Mouse (Mus musculus) c-Kit-positive CD71-positive TER-119-negative erythroid progenitor cells, embryonic 14.5 days (primary cell): ENCODE results near the gene Taar7f.
A peak's percentile ranks its signal among the peaks of the same experiment; 100 is the strongest.
"Not testable (repeated sequence)": the region's sequence is repeated elsewhere in the genome, so short reads cannot be mapped to it uniquely, and the experiment has no call there.

Experiments
- DNase-seq: peaks from one replicate; pipeline ENCODE4 v3.0.0-alpha.2; 2013; ENCODE audit warnings: low read depth

Taar7f gene

GRCm38 (mm10) chr10:24049210-24049609, at the start of gene Taar7f:
Gene Taar7f, plus strand, starts transcription at chr10:24049510.
- DNase-seq: no peak

GRCm38 (mm10) chr10:23999639-24000038, 49.7 kb upstream of the Taar7f start, which contains the start of gene Taar7b:
Gene Taar7b, plus strand, starts transcription at chr10:23999939.
- DNase-seq: no peak

DNA sequence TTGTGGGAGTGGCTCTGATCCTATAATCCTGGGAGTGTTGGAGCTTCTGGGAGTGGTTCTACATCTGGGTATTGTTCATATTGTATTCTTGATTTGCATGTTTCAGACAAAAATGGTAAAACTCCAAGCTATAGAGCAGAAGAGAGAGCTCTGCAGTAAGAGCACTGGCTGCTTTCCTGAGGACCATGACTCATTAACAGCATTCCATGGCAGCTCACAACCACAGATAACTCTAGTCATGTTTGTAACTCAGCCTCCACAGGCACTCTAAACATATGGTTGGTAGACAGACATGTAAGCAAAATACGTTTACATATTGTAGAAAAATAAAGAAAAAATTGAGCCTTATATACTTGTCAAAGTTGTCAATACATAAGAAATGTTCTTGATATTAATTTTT, 42.9 kb upstream of the Taar7f start:
- no peak for DNase-seq

DNA sequence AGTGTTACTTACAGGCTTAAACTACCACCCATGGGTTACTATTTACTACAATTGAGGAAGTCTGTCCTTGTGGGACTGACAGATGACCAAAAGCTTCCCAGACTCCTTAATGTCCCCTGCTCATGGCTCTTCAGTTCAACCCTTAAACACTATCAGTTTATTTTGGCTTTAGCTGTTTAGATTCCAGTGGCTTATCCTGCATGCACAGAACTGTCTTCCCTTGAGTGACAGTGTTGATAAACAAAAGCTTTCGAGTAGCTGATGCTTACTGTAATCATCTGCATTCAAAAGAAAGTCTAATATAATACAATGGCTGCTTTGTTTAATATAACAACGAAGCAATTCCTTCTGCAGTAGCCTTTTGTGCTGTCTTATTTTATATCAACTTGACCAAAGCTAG, 42.3 kb upstream of the Taar7f start:
- DNase-seq: peak; percentile 40

- DNase-seq: no peak
Measured at GRCm38 (mm10) chr10:24008143-24008542, 41.2 kb upstream of the Taar7f start.

- no peak for DNase-seq
Measured at GRCm38 (mm10) chr10:24026922-24027321, 22.4 kb upstream of the Taar7f start, which contains the start of gene Taar7d. Gene Taar7d, plus strand, starts transcription at chr10:24027222.

DNA sequence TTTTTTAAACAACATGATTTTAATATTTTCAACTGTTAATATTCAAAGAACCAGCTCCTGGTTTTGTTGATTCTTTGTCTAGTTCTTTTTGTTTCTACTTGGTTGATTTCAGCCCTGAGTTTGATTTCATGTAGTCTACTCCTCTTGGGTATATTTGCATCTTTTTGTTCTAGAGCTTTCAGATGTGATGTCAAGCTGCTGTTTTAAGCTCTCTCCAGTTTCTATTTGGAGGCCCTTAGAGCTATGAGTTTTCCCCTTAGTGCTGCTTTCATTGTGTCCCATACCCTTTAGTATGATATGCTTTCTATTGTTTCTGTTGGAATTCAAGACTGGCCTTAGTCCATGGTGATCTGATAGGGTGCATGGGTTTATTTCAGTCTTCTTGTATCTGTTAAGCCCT, 18.0 kb upstream of the Taar7f start:
- no peak for DNase-seq

GRCm38 (mm10) chr10:24037314-24037713, 12.0 kb upstream of the Taar7f start, which contains the start of gene Taar7e:
Gene Taar7e, plus strand, starts transcription at chr10:24037614.
- DNase-seq: no peak

DNA sequence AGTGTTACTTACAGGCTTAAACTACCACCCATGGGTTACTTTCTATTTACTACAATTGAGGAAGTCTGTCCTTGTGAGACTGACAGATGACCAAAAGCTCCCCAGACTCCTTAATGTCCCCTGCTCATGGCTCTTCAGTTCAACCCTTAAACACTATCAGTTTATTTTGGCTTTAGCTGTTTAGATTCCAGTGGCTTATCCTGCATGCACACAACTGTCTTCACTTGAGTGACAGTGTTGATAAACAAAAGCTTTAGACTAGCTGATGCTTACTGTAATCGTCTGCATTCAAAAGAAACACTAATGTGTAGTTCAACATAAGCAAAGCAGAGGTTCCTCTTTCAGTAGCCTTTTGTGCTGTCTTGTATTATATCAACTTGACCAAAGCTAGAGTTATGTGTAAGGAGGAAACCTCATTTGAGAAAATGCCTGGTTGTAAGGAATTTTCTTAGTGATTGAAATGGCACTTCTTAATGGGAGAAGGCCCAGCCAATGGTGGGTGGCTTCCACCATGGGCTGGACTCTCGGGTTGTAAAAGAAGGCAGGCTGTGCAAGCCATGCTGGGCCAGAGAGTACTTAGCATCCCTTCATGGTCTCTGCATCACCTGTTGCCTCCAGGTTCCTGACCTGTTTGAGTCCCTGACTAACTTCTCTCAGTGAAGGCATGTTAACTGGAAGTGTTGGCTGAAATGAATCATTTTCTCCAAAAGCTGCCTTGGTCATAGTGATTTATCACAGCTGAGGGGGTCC, 9.0 kb upstream of the Taar7f start:
- peak; percentile 31 for DNase-seq

DNA sequence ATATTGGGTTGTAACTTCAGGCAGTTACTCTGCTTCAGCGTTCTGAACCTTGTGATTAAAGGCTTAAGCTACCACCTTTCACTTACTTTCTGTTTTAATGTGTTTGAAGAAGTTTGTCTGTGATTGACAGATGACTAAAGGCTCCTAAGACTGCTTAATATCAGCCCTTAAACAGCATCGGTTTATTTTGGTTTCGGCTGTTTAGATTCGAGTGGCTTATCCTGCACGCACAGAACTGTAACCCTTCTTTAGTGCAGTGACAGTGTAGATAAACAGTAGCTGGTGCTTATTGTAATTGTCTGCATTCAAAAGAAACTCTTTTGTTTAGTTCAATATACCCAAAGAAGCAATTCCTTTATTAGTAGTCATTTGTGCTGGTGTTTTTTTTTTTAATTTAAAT, 2.7 kb downstream of the Taar7f start:
- DNase-seq: peak; percentile 28

GRCm38 (mm10) chr10:24058986-24059385, 9.7 kb downstream of the Taar7f start:
- no peak for DNase-seq

DNA sequence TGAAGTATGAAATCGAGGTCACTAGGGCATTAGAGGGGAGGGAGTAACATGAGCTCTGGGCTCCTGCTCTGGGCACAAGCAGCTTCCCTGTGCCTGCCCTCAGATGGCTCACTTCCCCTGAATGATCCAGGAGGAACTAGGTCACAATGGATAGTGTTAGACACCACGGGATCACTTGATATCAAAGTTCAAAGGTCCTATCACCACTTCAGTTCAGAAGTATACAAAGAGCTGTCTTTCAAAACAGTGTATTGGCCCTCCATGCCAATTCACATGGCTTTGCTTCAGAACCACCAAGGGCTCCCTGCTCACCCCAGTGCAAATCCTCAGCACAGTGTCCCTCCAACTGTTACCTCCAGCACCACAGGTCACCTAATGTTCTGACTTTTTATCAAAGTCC, 25.4 kb downstream of the Taar7f start:
- not testable (repeated sequence) for DNase-seq

- DNase-seq: not testable (repeated sequence)
Measured at GRCm38 (mm10) chr10:24076200-24076599, 26.9 kb downstream of the Taar7f start, which contains the start of gene Taar8a. Gene Taar8a, plus strand, starts transcription at chr10:24076500.

DNA sequence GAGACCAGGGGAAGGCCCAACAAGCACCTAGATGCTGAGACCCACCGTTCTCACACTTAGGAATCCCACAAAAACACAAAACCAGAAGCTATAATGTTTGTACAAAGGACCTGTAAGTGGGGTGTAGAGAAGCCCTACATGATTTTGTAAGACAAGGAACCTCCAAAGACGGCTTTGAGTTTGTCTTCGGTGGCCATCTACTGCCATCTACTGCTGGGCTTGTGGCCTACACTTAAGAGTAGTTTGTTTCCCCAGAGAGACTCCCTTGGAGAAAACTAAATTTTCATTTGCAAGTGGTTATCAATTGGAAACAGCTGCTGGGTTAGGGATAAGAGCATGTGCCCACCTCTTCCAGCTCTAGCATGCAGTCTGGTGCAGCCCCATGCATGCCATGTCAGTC, 30.9 kb downstream of the Taar7f start:
- DNase-seq: peak; percentile 39

DNA sequence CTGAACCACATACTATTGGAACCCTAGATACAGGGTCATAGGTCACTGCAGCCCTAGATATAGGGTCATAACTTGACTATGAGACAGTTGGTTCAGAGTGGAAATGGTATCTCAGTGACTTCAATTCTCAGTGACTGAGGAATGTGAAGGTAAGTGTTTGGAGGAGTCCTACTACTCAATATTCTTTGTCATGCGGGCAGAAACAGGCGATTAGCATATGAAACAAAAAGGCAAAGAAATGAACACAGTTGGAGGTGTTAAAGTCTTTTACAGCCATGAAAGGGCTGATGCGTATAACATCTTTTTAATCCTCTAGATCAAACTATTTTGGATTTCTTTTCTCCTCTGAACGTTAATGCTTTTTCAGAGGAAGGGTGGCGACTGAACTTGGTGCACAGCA, 36.6 kb downstream of the Taar7f start:
- DNase-seq: no peak

DNA sequence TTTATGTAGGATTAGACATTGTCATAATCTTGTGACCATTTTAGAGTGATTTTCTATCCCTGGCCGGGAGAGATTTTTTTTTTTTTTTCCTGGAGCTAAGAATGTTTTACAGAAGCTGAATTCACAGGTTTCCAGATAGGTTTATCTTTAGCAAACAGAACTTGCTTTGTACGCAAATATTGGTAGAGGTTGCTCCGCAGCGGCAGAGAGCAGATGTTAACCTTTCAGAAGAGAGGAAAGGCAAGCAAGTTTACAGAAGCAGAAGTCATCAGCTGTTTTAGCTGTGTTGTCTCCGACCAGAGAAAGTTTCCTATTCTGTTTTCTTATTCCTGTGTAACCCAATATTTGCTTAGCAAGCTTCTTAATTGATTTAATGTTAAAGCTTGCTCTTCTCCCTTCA, 37.2 kb downstream of the Taar7f start:
- no peak for DNase-seq

DNA sequence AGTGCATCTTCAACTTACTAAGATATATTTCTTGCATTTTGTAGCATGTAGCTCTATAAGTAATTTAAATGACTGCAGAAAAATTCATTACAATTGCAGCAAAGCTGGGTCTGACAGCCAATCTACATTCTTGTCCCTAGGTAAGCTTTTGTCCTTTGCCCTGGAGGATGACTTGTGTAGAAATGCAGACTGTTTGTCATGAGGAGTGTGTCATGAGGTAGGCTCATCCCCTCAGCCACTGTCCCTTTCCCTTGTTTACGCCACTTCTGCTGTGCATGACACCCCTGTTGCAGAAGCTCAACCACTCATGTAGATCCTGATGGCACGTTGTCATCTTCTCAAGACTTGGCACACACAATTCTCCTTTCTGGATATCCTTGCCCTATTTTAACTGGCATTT, 37.9 kb downstream of the Taar7f start:
- no peak for DNase-seq

- no peak for DNase-seq
Measured at GRCm38 (mm10) chr10:24092194-24092593, 42.9 kb downstream of the Taar7f start, which contains the start of gene Taar8b. Gene Taar8b, minus strand, starts transcription at chr10:24092294.

- not testable (repeated sequence) for DNase-seq
Measured at GRCm38 (mm10) chr10:24097010-24097409, 47.7 kb downstream of the Taar7f start.
